Mouse (Mus musculus) heart, embryonic 13.5 days (tissue): Measurements from ENCODE around the gene Prdx2. TPM values are rescaled to one million over a fixed set of nuclear protein-coding genes. Genes with fewer than 3 reads are reported as not detected.

Experiments used
- ATAC-seq: fragments of 200-750 bp; cut with Nextera tagmentation; 2 replicates; pipeline ENCODE4 v1.8.0; 2017; ENCODE audit warnings: moderate TSS enrichment; ENCODE audit not compliant: insufficient number of reproducible peaks, low FRiP score, low TSS enrichment; ENCODE audit errors: extremely low read depth
- H3K27ac ChIP-seq: fragments of 300-500 bp; sonication (generic); replicated peaks from 2 replicates; pipeline ENCODE4 v1.5.1; 2015; ENCODE audit warnings: moderate library complexity, mild to moderate bottlenecking, inconsistent platforms
- H3K27me3 ChIP-seq: fragments of 300-500 bp; sonication (generic); replicated peaks from 2 replicates; pipeline ENCODE4 v1.6.1; 2015; ENCODE audit warnings: mild to moderate bottlenecking, inconsistent platforms
- H3K36me3 ChIP-seq: fragments of 300-500 bp; sonication (generic); 2 replicates; pipeline ENCODE4 v1.6.1; 2015; ENCODE audit warnings: mild to moderate bottlenecking, inconsistent platforms
- H3K4me1 ChIP-seq: fragments of 300-500 bp; sonication (generic); 2 replicates; pipeline ENCODE4 v1.6.1; 2015; ENCODE audit warnings: inconsistent platforms
- H3K4me2 ChIP-seq: fragments of 300-500 bp; sonication (generic); 2 replicates; pipeline ENCODE4 v1.6.1; 2015; ENCODE audit warnings: inconsistent platforms, mild to moderate bottlenecking, moderate library complexity
- H3K4me3 ChIP-seq: fragments of 300-500 bp; sonication (generic); 2 replicates; pipeline ENCODE4 v1.5.1; 2015; ENCODE audit warnings: moderate library complexity, mild to moderate bottlenecking, inconsistent platforms
- H3K9ac ChIP-seq: fragments of 300-500 bp; sonication (generic); 2 replicates; pipeline ENCODE4 v1.6.1; 2015; ENCODE audit warnings: inconsistent platforms, mild to moderate bottlenecking, moderate library complexity
- H3K9me3 ChIP-seq: fragments of 300-500 bp; sonication (generic); 2 replicates; pipeline ENCODE4 v1.6.1; 2016; ENCODE audit warnings: inconsistent platforms
- WGBS: fragments of 180-500 bp; shearing (Covaris S2); methylation state at CpG from one replicate; pipeline ENCODE4 v1.1.7; 2015; ENCODE audit warnings: mixed read lengths; 5-methylcytosine and 5-hydroxymethylcytosine counted together
- polyA plus RNA-seq: library from polyadenylated mRNA; unstranded; fragments of >200 nt; fragmentation: Nextera tagmentation; extraction: Ambion mirVana; gene quantifications from 2 replicates; pipeline ENCODE4 v1.2.1, GENCODE M21; 2015

Gene Prdx2
- polyA plus RNA-seq, 1 experiment from 2014 or later = 733 TPM

GRCm38 (mm10) chr8:84982499-84983011, 13.2 kb downstream of the Prdx2 start:
- no peaks in the 10 kb centered on the region for H3K9me3 ChIP-seq
- no peaks in the 10 kb centered on the region for H3K36me3 ChIP-seq
- no peak overlapping the region for H3K4me2 ChIP-seq
- H3K9ac ChIP-seq = no peak overlapping the region
- no peak overlapping the region for H3K27ac ChIP-seq
- no peak overlapping the region for H3K4me3 ChIP-seq
- peaks cover 13% of the 10 kb centered on the region for H3K27me3 ChIP-seq
- peaks cover 76% of the 10 kb centered on the region for H3K4me1 ChIP-seq
- ATAC-seq = no peak
- WGBS = 57% methylated on average over 3 of the region's 3 CpGs

- H3K4me3 ChIP-seq = peak overlapping the region; percentile 66
- peak overlapping the region; percentile 83 for H3K9ac ChIP-seq
- ATAC-seq = no peak
Measured at GRCm38 (mm10) chr8:84984294-84985048, 15.1 kb downstream of the Prdx2 start.

GRCm38 (mm10) chr8:84985049-84985683, 15.8 kb downstream of the Prdx2 start:
- peaks cover 22% of the 10 kb centered on the region for H3K27me3 ChIP-seq
- H3K9ac ChIP-seq = peak overlapping the region; percentile 83
- ATAC-seq = no peak
- 2% methylated on average over 23 of the region's 23 CpGs for WGBS
- peak overlapping the region; percentile 66 for H3K4me3 ChIP-seq
- H3K4me1 ChIP-seq = peaks cover 57% of the 10 kb centered on the region
- no peaks in the 10 kb centered on the region for H3K36me3 ChIP-seq
- peak overlapping the region; percentile 72 for H3K27ac ChIP-seq
- H3K4me2 ChIP-seq = peak overlapping the region; percentile 99
- no peaks in the 10 kb centered on the region for H3K9me3 ChIP-seq

More at GRCm38 (mm10) chr8:84984294-84985048, 15.1 kb downstream of the Prdx2 start:
- Histone ChIP-seq H3K27me3 (peaks cover 22% of the 10 kb centered on the region), H3K9me3 (no peaks in the 10 kb centered on the region), H3K27ac (peak overlapping the region; percentile 72), H3K4me2 (peak overlapping the region; percentile 99), H3K4me1 (peaks cover 63% of the 10 kb centered on the region), H3K36me3 (no peaks in the 10 kb centered on the region)
- WGBS = 11% methylated on average over 16 of the region's 16 CpGs

GRCm38 (mm10) chr8:84985684-84986378, 16.4 kb downstream of the Prdx2 start:
- ATAC-seq = peak; percentile 27
- 1% methylated on average over 53 of the region's 53 CpGs for WGBS
- H3K4me1 ChIP-seq = peaks cover 53% of the 10 kb centered on the region

GRCm38 (mm10) chr8:84986379-84986945, 17.1 kb downstream of the Prdx2 start:
- 31% methylated on average over 8 of the region's 8 CpGs for WGBS
- Histone ChIP-seq H3K4me1 (peaks cover 52% of the 10 kb centered on the region), H3K36me3 (no peaks in the 10 kb centered on the region), H3K9me3 (no peaks in the 10 kb centered on the region), H3K27ac (peak overlapping the region; percentile 72; the same call in 1 of the 2 replicates), H3K4me2 (peak overlapping the region; percentile 99), H3K4me3 (peak overlapping the region; percentile 66), H3K27me3 (peaks cover 22% of the 10 kb centered on the region), H3K9ac (peak overlapping the region; percentile 83)
- no peak for ATAC-seq

More at GRCm38 (mm10) chr8:84985684-84986378, 16.4 kb downstream of the Prdx2 start:
- H3K4me2 ChIP-seq = peak overlapping the region; percentile 99
- no peaks in the 10 kb centered on the region for H3K36me3 ChIP-seq
- H3K9ac ChIP-seq = peak overlapping the region; percentile 83
- no peaks in the 10 kb centered on the region for H3K9me3 ChIP-seq
- H3K27ac ChIP-seq = peak overlapping the region; percentile 72
- H3K4me3 ChIP-seq = peak overlapping the region; percentile 66
- peaks cover 22% of the 10 kb centered on the region for H3K27me3 ChIP-seq

GRCm38 (mm10) chr8:84987388-84987787, 18.0 kb downstream of the Prdx2 start:
- Histone ChIP-seq H3K27me3 (peaks cover 23% of the 10 kb centered on the region), H3K27ac (no peak overlapping the region), H3K4me3 (no peak overlapping the region), H3K4me1 (peaks cover 43% of the 10 kb centered on the region), H3K9me3 (no peaks in the 10 kb centered on the region), H3K4me2 (no peak overlapping the region), H3K9ac (no peak overlapping the region), H3K36me3 (no peaks in the 10 kb centered on the region)
- 74% methylated on average over 5 of the region's 5 CpGs for WGBS
- ATAC-seq = no peak

GRCm38 (mm10) chr8:84987903-84988302, 18.5 kb downstream of the Prdx2 start:
- Histone ChIP-seq H3K9ac (0 out of 2 replicates have a peak overlapping the region, but pooled peaks have one; percentile 10), H3K4me2 (no peak overlapping the region), H3K27ac (no peak overlapping the region), H3K4me1 (peaks cover 43% of the 10 kb centered on the region), H3K4me3 (no peak overlapping the region), H3K27me3 (peaks cover 28% of the 10 kb centered on the region), H3K36me3 (no peaks in the 10 kb centered on the region), H3K9me3 (no peaks in the 10 kb centered on the region)
- ATAC-seq = no peak
- WGBS = 62% methylated on average over 2 of the region's 2 CpGs

- peaks cover 39% of the 10 kb centered on the region for H3K4me1 ChIP-seq
- H3K36me3 ChIP-seq = no peaks in the 10 kb centered on the region
- H3K27me3 ChIP-seq = peaks cover 34% of the 10 kb centered on the region
- 16% methylated on average over 15 of the region's 15 CpGs for WGBS
- H3K9ac ChIP-seq = peak overlapping the region; percentile 84
- no peaks in the 10 kb centered on the region for H3K9me3 ChIP-seq
- H3K27ac ChIP-seq = no peak overlapping the region
- ATAC-seq = no peak
- peak overlapping the region; percentile 58 for H3K4me3 ChIP-seq
- peak overlapping the region; percentile 79 for H3K4me2 ChIP-seq
Measured at GRCm38 (mm10) chr8:84989311-84989731, 19.9 kb downstream of the Prdx2 start.

GRCm38 (mm10) chr8:84989810-84990209, 20.4 kb downstream of the Prdx2 start:
- no peaks in the 10 kb centered on the region for H3K9me3 ChIP-seq
- H3K36me3 ChIP-seq = no peaks in the 10 kb centered on the region
- peak overlapping the region; percentile 84 for H3K9ac ChIP-seq
- H3K27me3 ChIP-seq = peaks cover 39% of the 10 kb centered on the region
- peak; percentile 24; the same call in 1 of the 2 replicates for ATAC-seq
- H3K4me1 ChIP-seq = peaks cover 34% of the 10 kb centered on the region
- peak overlapping the region; percentile 64 for H3K27ac ChIP-seq
- peak overlapping the region; percentile 79 for H3K4me2 ChIP-seq
- under 1% methylated on average over 15 of the region's 15 CpGs for WGBS
- H3K4me3 ChIP-seq = peak overlapping the region; percentile 58

- Histone ChIP-seq H3K4me2 (peak within 1 kb of the TSS; percentile 79), H3K27ac (peak within 1 kb of the TSS; percentile 64), H3K36me3 (no peaks in the 10 kb centered on the region), H3K9me3 (no peaks in the 10 kb centered on the region), H3K4me1 (peaks cover 29% of the 10 kb centered on the region), H3K4me3 (peak within 1 kb of the TSS; percentile 58), H3K27me3 (peaks cover 45% of the 10 kb centered on the region), H3K9ac (peak within 1 kb of the TSS; percentile 84)
- WGBS = 0% methylated on average over 28 of the region's 28 CpGs
- ATAC-seq = peak; percentile 87
Measured at GRCm38 (mm10) chr8:84990349-84990748, 21.0 kb downstream of the Prdx2 start, which contains the start of gene Hook2. Gene Hook2, plus strand, starts transcription at chr8:84990603.
